Mouse (Mus musculus) midbrain, embryonic 12.5 days (tissue): ENCODE measurements at regions not wholly inside any gene's neighbourhood (a gene's known extent, or its start where the extent isn't known, plus 50 kb on each side); places are given as distances from the start of the nearest gene placed in this dataset.
A peak's percentile ranks its signal among the peaks of the same experiment; 100 is the strongest.

Source experiments
- ATAC-seq: fragments of 200-750 bp; cut with Nextera tagmentation; 2 replicates; pipeline ENCODE4 v1.8.0; 2017; ENCODE audit warnings: low read depth, moderate TSS enrichment, moderate library complexity; ENCODE audit not compliant: low FRiP score
- H3K27ac ChIP-seq: fragments of 300-500 bp; sonication (generic); replicated peaks from 2 replicates; pipeline ENCODE4 v1.5.1; 2016; ENCODE audit warnings: mild to moderate bottlenecking
- H3K27me3 ChIP-seq: fragments of 300-500 bp; sonication (generic); 2 replicates; pipeline ENCODE4 v1.6.1; 2016; ENCODE audit warnings: mild to moderate bottlenecking
- H3K36me3 ChIP-seq: fragments of 300-500 bp; sonication (generic); 2 replicates; pipeline ENCODE4 v1.6.1; 2016
- H3K4me1 ChIP-seq: fragments of 300-500 bp; sonication (generic); 2 replicates; pipeline ENCODE4 v1.6.1; 2016
- H3K4me2 ChIP-seq: fragments of 300-500 bp; sonication (generic); replicated peaks from 2 replicates; pipeline ENCODE4 v1.6.1; 2016; ENCODE audit warnings: mild to moderate bottlenecking, moderate library complexity
- H3K4me3 ChIP-seq: fragments of 300-500 bp; sonication (generic); 2 replicates; pipeline ENCODE4 v1.5.1; 2016; ENCODE audit warnings: mild to moderate bottlenecking
- H3K9ac ChIP-seq: fragments of 300-500 bp; sonication (generic); replicated peaks from 2 replicates; pipeline ENCODE4 v1.6.1; 2016; ENCODE audit warnings: mild to moderate bottlenecking, moderate library complexity
- H3K9me3 ChIP-seq: fragments of 300-500 bp; sonication (generic); 2 replicates; pipeline ENCODE4 v1.6.1; 2016; ENCODE audit warnings: mild to moderate bottlenecking
- WGBS: fragments of 180-500 bp; shearing (Covaris S2); methylation state at CpG from one replicate; pipeline ENCODE4 v1.1.7; 2016; 5-methylcytosine and 5-hydroxymethylcytosine counted together

DNA sequence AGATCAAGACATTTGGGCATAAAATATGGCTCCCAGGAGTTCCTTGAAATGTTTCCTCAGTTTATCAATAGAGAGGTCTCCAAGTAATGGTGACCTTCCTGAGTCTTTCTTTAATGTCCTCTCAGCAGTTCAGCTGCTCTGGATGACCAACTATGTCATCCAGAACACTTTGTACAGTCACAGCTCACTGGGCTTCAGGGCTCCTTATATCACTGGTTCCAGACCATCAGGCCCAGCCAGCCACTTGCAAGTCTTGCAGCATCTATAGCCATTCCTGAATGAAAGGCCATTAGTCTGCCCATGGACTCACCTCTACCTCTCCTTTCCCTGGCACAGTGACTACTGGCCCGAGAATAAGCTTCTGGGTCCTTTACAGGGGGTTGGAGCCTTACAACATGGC lies 437.8 kb upstream of the Meis1 start:
- Histone ChIP-seq H3K27ac (no peak overlapping the region), H3K4me1 (no peaks in the 10 kb centered on the region), H3K36me3 (no peaks in the 10 kb centered on the region), H3K9me3 (no peaks in the 10 kb centered on the region), H3K4me3 (no peak overlapping the region), H3K4me2 (no peak overlapping the region), H3K27me3 (no peaks in the 10 kb centered on the region), H3K9ac (no peak overlapping the region)
- ATAC-seq = no peak
- WGBS = 85% methylated on average over 1 of the region's 1 CpGs

DNA sequence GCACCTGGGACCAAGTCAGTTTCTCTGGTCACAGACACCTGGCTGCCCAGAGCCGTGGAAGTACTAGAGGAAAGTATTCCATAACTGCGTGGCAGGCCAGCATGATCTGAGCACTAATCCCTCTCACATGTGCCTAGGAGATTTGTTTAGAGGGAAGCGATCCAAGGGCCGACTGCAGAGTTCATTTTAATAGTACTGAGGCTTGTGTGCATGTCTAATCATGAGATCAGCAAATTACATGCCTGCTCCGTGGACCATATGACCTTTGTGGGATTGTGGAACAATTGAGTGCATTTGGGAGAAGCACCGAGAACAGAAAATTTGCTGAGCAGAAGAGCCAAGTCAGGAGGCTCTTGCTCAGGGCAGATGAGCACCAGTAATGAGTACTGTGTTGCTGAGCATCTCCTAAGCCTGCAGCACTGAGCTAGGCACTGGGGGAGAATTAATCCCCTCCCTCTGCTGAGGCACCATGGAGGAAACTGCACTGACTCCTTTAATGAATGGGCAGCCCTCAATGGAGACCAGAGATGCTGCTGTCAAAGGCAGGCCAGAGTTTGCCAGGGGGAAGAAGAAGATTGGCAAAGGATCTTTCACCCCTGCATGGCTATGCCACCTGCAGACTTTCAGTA lies 445.1 kb upstream of the Meis1 start:
- 36% methylated on average over 6 of the region's 6 CpGs for WGBS
- Histone ChIP-seq H3K4me3 (no peak overlapping the region), H3K27me3 (no peaks in the 10 kb centered on the region), H3K4me1 (peaks cover 6% of the 10 kb centered on the region; the same call in 1 of the 2 replicates), H3K9ac (no peak overlapping the region), H3K36me3 (no peaks in the 10 kb centered on the region), H3K27ac (no peak overlapping the region), H3K4me2 (no peak overlapping the region), H3K9me3 (no peaks in the 10 kb centered on the region)
- peak; percentile 27; the same call in 1 of the 2 replicates for ATAC-seq

DNA sequence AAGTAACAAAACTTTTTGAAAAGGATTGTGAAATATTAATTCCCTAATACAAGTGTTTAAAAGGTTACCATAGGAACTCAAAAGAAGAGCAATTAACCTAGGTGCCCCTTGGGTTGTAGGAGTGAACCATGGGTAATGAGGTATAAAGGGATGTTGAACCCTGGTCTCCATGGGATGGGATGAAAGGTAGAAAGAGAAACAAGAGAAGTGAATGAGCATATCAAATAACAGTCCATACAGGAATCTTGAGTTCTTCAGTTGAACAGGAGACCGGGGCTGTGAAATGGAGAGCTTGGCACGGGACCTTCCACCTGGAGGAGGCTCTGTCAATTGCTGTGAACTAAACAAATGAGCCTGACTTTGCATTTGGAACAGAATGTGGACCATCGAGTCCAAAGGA lies 449.6 kb upstream of the Meis1 start:
- H3K27me3 ChIP-seq = no peaks in the 10 kb centered on the region
- no peak for ATAC-seq
- no peak overlapping the region for H3K9ac ChIP-seq
- H3K4me1 ChIP-seq = peaks cover 6% of the 10 kb centered on the region; the same call in 1 of the 2 replicates
- H3K4me3 ChIP-seq = no peak overlapping the region
- H3K4me2 ChIP-seq = no peak overlapping the region
- no peaks in the 10 kb centered on the region for H3K36me3 ChIP-seq
- no peaks in the 10 kb centered on the region for H3K9me3 ChIP-seq
- WGBS = 89% methylated on average over 3 of the region's 3 CpGs
- H3K27ac ChIP-seq = no peak overlapping the region

DNA sequence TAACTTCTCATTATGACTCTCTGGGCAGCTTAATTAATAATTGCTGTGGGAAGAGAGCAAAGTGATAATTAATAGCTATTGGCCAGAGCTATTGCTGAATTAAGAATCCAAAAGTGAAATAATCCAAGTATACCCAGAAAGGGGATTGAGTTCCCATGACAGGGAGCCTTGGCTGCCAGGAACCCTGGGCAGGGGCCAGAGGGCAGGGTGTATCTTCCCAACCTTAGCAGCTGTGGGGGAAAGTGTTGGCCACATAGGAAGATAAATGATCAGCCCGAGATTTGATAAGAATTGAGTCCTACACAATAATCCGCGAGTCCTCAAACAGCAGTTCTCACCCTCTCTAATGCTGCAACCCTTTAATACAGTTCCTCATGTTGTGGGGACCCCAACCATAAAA lies 450.0 kb upstream of the Meis1 start:
- Histone ChIP-seq H3K36me3 (no peaks in the 10 kb centered on the region), H3K4me1 (peaks cover 4% of the 10 kb centered on the region; the same call in 1 of the 2 replicates), H3K4me2 (no peak overlapping the region), H3K9ac (no peak overlapping the region), H3K9me3 (no peaks in the 10 kb centered on the region), H3K27me3 (no peaks in the 10 kb centered on the region), H3K4me3 (no peak overlapping the region), H3K27ac (no peak overlapping the region)
- ATAC-seq = no peak
- WGBS = 92% methylated on average over 3 of the region's 3 CpGs

DNA sequence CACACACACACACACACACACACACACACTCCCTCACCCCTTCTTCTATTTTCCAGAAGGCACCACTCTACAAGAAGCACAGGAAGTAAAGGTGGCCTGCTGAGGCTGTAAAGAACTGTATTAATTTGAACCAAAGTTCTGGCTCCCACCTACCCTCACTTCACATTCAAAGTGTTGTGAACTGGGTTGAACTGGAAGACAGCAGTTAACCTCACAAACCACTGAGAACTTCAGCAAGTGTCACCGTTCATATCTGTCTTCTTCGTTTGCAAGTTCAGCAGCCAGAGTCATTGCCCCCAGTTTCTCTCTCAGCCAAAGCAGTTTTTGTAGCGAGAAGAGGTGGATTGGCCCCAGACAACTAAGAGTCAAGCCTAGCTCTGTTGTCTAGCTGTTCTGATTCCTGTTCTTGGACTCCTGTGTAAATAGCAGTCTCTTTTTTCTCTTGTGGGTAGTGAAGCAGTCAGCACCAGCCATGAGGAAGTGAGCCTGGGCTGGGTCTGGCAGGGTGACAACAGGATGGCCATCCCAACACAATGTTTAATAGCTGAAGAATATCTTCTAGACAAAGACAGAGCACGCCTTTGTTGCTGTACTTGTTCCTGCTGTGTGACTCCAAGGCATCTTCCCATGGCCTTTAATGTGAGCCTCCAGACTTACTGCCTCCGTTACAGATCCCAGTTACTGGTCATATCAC lies 452.0 kb upstream of the Meis1 start:
- Histone ChIP-seq H3K4me1 (peaks cover 9% of the 10 kb centered on the region; the same call in 1 of the 2 replicates), H3K4me2 (no peak overlapping the region), H3K4me3 (no peak overlapping the region), H3K27ac (no peak overlapping the region), H3K36me3 (no peaks in the 10 kb centered on the region), H3K9ac (no peak overlapping the region), H3K9me3 (no peaks in the 10 kb centered on the region), H3K27me3 (no peaks in the 10 kb centered on the region)
- 88% methylated on average over 5 of the region's 5 CpGs for WGBS
- no peak for ATAC-seq

DNA sequence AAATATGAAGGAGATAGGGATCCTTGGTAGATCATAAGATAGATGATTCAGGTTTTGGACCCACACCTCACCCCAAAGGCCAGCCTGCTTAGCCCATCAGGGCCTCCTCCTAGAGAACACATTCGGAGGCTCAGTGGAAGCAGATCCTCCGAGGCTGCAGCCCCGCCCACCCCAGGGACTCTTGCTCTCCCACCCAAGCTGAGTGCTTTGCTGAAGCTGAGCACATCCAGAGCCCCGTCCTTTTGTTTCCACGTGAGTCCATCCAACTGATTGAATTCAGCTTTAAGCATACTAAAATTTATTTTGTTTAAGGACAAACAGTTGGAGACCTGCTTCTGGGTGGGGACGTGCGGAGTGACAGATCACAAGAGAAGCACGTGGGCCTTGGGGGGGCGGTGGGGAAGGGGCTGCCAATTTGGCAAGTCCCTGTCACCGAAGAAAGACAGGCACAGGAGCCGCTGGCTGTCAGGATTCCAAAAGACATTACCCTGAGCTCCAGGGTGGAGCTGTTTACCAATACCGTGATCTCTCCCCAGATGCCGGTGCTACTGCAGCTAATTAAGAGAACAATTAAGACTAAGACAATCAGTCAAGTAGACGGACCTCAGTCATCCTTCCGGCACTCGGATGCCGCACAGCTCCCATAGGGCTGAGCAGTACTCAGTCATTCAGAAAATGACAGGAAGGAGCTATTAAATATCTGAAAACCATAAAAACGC lies 448.9 kb upstream of the Spred2 start:
- Histone ChIP-seq H3K4me2 (peak overlapping the region; percentile 39), H3K36me3 (no peaks in the 10 kb centered on the region), H3K9me3 (no peaks in the 10 kb centered on the region), H3K9ac (0 out of 2 replicates have a peak overlapping the region, but pooled peaks have one; percentile 15), H3K27me3 (no peaks in the 10 kb centered on the region), H3K4me1 (peaks cover 9% of the 10 kb centered on the region; the same call in 1 of the 2 replicates), H3K4me3 (peak overlapping the region; percentile 17), H3K27ac (no peak overlapping the region)
- 38% methylated on average over 18 of the region's 18 CpGs for WGBS
- no peak; the same call in 1 of the 2 replicates for ATAC-seq

DNA sequence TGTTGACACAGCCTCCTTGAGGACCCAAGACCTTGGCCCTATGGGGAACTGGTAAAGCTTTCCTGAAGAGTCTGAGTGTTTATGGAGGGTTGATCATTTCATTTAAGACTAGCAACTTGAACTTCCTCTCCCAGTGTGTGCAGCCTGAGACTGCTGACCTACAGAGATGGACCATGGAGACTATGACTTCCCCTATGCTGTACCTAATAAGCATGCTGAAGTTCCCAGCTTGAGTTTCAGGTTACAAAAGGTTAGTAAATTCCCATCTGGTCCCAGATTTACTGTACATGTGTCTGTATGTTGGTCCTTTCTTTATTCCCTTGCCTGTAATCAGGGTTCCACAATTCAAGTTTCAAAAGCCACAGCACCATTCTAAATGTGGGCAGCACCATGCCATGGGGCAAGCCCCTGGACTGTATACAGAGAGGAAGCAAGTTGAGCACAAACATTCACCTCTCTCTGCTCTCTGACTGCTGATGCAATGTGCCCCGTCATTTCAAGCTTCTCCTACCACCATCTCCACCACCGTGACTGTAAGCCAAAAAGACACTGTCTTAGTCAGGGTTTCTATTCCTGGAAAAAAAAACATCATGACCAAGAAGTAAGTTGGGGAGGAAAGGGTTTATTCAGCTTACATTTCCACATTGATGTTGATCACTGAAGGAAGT lies 431.0 kb upstream of the Spred2 start:
- Histone ChIP-seq H3K4me1 (no peaks in the 10 kb centered on the region), H3K9ac (no peak overlapping the region), H3K4me2 (no peak overlapping the region), H3K9me3 (no peaks in the 10 kb centered on the region), H3K4me3 (no peak overlapping the region), H3K27ac (no peak overlapping the region), H3K36me3 (no peaks in the 10 kb centered on the region), H3K27me3 (no peaks in the 10 kb centered on the region)
- WGBS = 86% methylated on average over 2 of the region's 2 CpGs
- ATAC-seq = no peak

DNA sequence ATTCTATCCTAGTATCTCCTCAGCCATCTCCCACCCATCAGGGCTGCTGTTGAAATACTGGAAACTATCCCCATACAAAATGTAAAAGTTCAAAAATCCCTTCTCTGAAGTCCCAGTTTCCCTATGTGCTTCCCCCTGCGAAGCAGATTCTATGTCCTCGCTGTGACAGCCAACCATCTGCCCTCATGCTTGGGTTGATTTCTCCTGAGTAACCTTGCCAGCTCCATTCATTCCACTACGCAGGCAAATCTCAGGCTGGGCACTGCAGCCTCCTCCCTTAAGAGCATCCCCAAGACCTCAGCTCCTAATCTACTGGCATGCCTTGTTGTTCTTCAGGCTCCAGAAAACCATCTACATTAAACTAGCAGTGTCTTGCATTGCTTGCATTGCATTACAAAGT lies 402.5 kb upstream of the Spred2 start:
- Histone ChIP-seq H3K4me3 (no peak overlapping the region), H3K9me3 (no peaks in the 10 kb centered on the region), H3K4me1 (peaks cover 13% of the 10 kb centered on the region), H3K9ac (no peak overlapping the region), H3K4me2 (no peak overlapping the region), H3K27me3 (peaks cover 13% of the 10 kb centered on the region; the same call in 1 of the 2 replicates), H3K36me3 (no peaks in the 10 kb centered on the region), H3K27ac (no peak overlapping the region)
- no peak for ATAC-seq
- 91% methylated on average over 3 of the region's 3 CpGs for WGBS

DNA sequence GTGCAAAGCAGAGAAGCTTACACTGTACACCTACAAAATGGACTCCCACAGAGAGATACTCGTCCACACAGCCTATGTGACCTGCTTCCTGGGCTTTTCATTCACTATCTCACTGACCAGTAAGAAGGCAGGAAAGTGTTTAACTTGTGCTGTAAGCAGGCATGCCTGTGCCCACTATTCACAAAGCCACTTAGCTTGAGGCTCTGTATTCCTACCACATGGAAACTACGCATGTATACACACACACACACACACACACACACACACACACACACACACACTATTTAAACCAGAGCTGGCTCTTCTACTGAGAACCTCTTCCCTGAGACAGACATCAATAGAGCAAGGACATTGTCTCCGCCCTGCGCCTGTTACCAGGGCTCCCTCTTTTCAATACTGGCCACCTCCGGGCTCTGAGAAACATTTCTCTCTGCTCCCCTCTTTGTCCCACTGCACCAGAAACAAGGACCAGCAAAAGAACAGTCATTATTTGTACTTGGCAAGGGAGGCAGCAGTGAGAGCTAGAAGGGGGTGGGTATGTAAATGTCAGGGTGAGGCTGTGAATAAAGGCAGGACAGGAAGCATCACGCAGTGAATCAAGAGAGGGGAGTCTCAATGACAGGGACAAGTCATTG lies 400.2 kb upstream of the Spred2 start:
- Histone ChIP-seq H3K27me3 (peaks cover 15% of the 10 kb centered on the region; the same call in 1 of the 2 replicates), H3K4me1 (peaks cover 16% of the 10 kb centered on the region), H3K9ac (no peak overlapping the region), H3K27ac (peak overlapping the region; percentile 42), H3K4me2 (no peak overlapping the region), H3K9me3 (no peaks in the 10 kb centered on the region), H3K36me3 (no peaks in the 10 kb centered on the region), H3K4me3 (no peak overlapping the region)
- peak; percentile 94 for ATAC-seq
- 11% methylated on average over 6 of the region's 6 CpGs for WGBS

DNA sequence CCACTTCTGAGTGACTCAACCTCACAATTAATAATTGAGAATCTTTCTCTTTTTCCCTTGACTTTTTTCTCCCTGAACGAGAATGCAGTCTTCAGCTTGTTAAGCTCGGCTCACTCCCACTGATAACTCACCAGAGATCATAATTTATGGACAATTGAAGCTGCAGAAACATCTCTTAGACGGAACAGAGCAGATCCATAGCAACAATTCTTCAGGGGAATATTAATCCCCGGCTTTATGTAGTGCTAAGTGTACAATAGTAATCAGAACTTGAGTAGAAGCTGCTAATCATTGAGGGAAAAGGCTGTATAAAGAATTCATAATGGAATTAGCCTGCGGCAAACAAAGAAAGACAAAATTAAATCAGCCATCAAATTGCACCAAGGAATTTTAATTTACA lies 395.0 kb upstream of the Spred2 start:
- H3K36me3 ChIP-seq = no peaks in the 10 kb centered on the region
- no peaks in the 10 kb centered on the region for H3K9me3 ChIP-seq
- H3K9ac ChIP-seq = no peak overlapping the region
- H3K4me1 ChIP-seq = peaks cover 21% of the 10 kb centered on the region
- peaks cover 23% of the 10 kb centered on the region for H3K27me3 ChIP-seq
- H3K27ac ChIP-seq = no peak overlapping the region
- ATAC-seq = no peak
- H3K4me3 ChIP-seq = no peak overlapping the region
- 27% methylated on average over 5 of the region's 5 CpGs for WGBS
- no peak overlapping the region for H3K4me2 ChIP-seq

DNA sequence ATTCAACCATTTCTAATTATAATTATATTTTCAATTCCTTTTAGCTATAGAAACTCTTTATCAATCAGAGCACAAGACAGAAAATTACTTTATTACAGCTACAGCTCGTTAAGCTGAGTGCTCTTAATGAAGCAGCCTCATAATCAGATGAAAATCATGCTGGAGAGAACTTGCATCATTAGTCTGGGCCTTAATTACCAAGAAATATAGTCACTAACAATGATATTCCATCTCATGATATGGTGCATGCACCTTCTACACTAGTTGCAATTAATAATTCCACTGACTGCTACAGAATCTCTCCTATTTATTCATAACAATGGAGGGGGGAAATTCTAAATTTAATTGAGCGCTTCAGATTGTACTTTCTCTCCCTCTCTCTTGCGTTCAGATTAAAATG lies 393.5 kb upstream of the Spred2 start:
- Histone ChIP-seq H3K9me3 (no peaks in the 10 kb centered on the region), H3K27me3 (peaks cover 23% of the 10 kb centered on the region), H3K27ac (no peak overlapping the region), H3K9ac (no peak overlapping the region), H3K4me2 (no peak overlapping the region), H3K4me3 (no peak overlapping the region), H3K36me3 (no peaks in the 10 kb centered on the region), H3K4me1 (peaks cover 16% of the 10 kb centered on the region)
- WGBS = 73% methylated on average over 3 of the region's 3 CpGs
- ATAC-seq = no peak
